Mouse (Mus musculus): Measurements from ENCODE around the gene Atxn1.

Atxn1 gene

DNA sequence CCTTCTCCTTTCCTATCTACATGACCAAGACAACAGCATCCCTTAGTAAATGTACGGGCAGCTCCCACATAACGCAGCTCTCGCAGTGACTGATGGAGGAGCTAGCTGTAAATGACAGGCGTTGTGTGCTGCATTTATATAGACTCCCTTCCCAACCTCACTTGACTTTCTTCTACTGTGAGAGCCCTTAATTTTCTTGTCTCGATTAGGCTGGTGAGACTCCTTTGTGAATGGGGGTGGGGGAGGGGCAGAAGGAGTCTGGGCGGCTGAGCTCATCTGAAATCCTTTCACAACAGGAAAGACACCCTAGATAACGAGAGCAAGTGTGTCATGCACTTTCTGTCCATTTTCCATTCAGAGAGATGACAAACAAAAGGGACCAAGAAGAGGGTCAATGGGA is 344.5 kb downstream of the Atxn1 start:
- DNase-seq, result no peak

- no peak for DNase-seq
Measured at GRCm38 (mm10) chr13:45617988-45618387, 346.8 kb downstream of the Atxn1 start.

GRCm38 (mm10) chr13:45614762-45615161 is 350.0 kb downstream of the Atxn1 start:
- no peak for DNase-seq

- peak; percentile 56 for DNase-seq
Measured at GRCm38 (mm10) chr13:45613346-45613745, 351.5 kb downstream of the Atxn1 start.

GRCm38 (mm10) chr13:45611554-45611953 is 353.3 kb downstream of the Atxn1 start:
- no peak for DNase-seq

- no peak for DNase-seq
Measured at GRCm38 (mm10) chr13:45609461-45609860, 355.3 kb downstream of the Atxn1 start.

DNA sequence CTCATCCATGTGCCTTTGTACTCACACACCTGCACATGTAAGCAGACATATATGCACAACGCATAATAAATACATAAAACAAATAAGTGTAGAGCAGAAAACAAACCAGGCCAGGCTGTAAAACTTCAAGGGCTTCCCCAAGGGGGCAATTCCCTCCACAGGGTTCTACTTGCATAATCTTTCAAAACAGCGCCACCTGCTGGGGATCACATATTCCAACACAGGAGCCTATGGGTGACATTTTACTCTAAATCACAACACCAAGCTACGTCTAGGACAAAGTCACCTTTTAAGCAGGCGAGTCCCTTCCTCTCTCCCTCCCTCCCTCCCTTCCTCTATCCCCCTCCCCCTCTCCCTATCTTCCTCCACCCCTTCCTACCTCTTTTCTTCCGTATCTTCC is 356.2 kb downstream of the Atxn1 start:
- no peak for DNase-seq

DNA sequence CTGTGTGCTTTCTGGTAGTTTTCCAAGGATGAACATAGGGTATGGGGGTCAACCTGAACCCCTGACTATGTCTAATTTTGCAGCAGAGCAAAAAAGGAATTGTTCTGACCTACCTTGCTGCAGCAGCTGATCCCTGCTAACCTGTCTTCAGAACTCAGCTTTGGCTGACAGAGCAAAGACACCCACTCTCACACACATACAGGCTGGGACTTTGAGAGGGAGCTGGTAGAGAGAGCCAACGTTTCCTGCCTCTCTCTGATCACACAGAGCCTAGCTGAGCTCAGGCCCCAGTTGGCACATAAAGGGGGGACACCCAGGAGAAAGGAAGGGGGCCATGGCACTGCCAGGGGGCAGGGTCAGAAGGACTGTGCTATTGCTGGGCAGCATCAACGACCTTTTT is 356.9 kb downstream of the Atxn1 start:
- DNase-seq, result no peak

GRCm38 (mm10) chr13:45603636-45604035 is 361.2 kb downstream of the Atxn1 start:
- DNase-seq, result no peak

DNA sequence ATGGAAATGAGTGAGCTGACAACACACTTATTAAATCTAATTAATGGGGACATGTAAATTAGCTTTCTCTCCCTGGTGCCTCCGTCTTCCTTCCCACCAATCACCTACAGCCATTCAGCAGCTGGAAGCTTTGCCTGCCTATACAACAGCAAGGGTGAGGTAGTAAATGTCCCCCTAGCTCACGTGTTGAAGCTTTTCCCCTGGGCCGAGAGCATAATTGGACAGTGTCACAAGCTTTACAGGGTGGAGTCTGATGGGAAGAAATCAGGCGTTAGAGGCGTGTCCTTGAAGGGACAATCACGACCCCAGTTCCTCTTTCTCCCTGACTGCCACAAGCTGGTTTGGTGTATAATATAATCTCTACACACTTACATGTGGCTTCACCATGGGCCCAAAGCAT is 364.4 kb downstream of the Atxn1 start:
- DNase-seq, result no peak

- DNase-seq, result no peak
Measured at GRCm38 (mm10) chr13:45599831-45600230, 365.0 kb downstream of the Atxn1 start.

DNA sequence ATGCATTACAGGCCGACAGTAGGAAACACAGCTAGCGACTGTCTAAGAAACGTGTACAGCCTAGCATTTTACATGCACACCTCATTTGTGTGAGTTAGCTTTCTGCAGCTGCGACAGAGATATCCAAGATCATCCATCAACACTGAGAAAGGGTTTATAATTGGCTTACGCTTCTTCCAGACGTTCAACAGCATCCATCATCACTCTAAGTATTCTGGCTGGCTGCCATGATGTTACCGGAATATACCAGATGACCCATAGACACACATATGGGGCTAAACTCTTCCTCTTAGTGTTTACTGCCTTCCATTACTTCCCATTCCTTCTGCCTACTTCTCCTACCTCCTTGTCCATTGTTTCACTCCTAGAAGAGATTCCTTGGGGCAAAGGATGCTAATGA is 369.4 kb downstream of the Atxn1 start:
- no peak for DNase-seq

DNA sequence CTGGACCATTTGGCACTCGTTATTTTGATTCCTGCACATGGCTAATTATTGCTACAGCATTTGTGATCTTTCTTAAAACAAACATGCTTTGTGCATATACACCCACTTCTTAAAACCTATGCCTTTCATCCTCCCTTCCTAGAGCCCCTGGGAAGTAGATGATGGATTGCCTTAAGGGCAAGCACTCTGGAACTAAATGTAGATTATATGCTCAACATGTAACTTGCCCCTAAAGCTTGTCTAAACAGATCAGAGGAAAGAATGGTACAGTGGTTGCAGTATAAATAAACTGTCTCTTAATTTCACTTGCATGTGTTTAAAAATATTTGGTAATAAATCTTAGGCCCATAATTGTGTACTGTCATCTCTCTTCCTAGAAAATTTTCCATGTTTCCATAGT is 370.9 kb downstream of the Atxn1 start:
- DNase-seq, result no peak

DNA sequence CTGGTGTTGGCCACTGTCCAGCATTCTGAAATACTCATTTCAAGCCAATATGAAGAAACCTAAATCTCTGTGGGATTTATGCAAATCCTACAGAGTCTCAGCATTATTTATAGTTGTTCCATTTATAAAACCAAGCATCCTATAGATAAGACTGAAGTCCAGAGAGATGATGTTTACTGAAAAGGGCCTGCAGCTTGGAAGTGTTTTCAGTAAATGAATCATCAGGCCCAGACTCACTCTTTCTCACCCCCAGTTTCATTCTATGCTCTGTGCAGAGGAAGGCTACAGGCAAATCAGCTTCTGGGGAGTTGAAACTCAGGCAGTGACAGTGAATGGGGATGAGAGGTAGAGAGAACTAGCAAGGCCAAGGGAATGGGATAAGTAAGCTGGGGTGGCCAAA is 373.9 kb downstream of the Atxn1 start:
- DNase-seq, result no peak

- peak; percentile 28 for DNase-seq
Measured at GRCm38 (mm10) chr13:45583061-45583460, 381.7 kb downstream of the Atxn1 start.

- DNase-seq, result no peak
Measured at GRCm38 (mm10) chr13:45582294-45582693, 382.5 kb downstream of the Atxn1 start.

DNA sequence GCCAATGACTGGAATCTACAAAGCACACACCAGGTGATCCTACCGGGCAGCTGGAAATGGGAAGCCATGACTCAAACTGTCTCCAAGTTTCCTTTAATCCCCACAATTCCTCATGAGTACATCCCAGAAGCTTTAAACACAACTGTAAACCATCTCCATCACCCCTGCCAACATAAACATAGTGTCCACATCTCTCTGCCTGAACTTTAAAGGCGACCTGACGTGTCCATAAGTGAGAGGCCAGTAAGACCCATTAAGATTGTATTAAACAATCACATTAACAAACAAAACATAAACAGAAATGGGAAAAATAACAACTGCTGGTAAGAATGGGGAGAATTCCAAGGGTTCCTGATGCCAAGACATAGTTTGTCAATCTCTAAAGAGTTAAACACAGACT is 385.1 kb downstream of the Atxn1 start:
- DNase-seq, result no peak

GRCm38 (mm10) chr13:45577784-45578183 is 387.0 kb downstream of the Atxn1 start:
- peak; percentile 37 for DNase-seq

DNA sequence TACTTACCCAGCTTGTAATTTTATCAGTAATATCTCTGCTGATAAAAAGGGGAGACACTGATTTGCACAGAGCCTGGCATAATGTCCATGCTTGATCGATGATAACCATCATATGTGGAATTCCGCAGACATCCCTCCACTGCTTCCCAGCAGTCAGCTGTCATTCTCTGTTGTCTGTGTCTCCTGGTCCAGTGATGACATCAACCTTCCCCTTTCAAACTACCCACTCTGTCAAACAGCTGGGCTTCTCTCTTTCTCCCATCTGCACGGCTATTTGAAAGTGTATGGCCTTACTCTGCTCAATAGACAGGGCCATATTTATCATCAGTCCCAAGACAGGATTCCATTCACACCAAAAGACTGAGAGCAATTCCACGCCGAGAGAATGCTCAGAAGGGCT is 387.4 kb downstream of the Atxn1 start:
- DNase-seq, result no peak

- no peak for DNase-seq
Measured at GRCm38 (mm10) chr13:45576185-45576584, 388.6 kb downstream of the Atxn1 start.

- peak; percentile 77 for DNase-seq
Measured at GRCm38 (mm10) chr13:45572768-45573167, 392.0 kb downstream of the Atxn1 start.

DNA sequence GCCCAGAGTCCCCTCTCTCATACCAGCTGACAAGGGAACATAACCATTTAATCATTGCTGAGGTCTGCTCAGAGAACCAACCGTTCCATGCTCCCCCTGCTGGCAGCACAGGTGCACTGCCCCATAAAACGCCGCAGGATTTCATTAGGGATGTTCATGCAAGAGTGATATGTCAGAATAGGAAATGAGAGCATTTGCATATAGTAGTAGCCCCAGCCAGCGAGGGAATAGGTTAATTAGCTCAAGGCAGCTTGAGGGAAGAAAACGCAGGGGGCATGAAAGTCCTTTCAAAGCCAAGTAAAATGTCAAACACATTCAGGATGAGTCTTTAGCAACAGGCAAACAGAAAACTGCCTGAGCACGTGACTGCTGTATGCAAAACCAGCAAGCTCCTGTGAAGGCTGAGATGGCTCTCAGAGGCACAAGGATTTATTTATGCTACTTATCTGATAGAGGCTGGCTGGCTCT is 393.0 kb downstream of the Atxn1 start:
- DNase-seq, result peak; percentile 86

GRCm38 (mm10) chr13:45569932-45570331 is 394.9 kb downstream of the Atxn1 start:
- no peak for DNase-seq

DNA sequence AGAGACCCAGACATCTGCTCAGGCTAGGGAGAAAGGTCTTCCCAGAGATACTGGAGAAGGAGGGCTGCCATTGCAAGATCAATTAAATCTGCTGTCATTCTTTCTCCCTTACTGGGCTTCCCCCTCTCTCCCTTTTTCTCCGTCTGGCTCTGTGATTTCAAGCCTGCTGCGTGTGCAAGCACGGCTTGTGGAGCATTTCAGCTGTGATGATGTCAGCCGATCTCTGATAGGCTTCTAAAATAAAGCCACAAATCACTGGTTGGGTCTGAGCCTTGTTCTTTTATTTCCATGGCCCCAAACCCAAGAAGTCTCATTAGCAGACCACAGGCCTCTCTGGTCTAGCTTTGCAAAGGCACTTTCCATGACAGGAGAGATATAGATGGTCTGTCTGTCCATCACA is 399.9 kb downstream of the Atxn1 start:
- no peak for DNase-seq

GRCm38 (mm10) chr13:45562011-45562410 is 402.8 kb downstream of the Atxn1 start:
- DNase-seq, result no peak

DNA sequence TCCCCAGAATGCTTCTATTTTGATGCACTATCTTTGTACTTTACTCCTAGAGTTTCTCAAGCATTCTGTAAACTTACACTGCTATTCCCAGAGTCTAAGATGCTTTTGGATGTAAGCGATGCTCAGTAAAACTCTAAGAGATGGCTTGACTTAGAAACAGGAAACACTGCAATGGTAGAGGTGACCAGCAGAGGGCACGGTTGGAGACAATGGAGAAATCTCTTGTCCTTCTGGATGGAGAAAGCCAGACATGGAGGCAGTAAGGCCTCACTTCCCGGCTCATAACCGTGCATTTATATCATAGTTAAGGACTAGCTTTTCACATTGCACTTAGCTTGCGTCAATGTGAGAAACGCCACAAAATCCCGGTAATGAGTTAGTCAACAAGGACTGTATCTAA is 404.3 kb downstream of the Atxn1 start:
- DNase-seq, result peak; percentile 40
